Mouse (Mus musculus): ENCODE measurements around the gene Gin1.

Gin1 gene

GRCm38 (mm10) chr1:97787674-97788073 is 17.7 kb downstream of the Gin1 start:
- DNase-seq (ENCODE audit: low spot score) = no peak

GRCm38 (mm10) chr1:97788490-97788889 is 18.5 kb downstream of the Gin1 start:
- DNase-seq (ENCODE audit: low spot score) = no peak

- no peak for DNase-seq (ENCODE audit: low spot score)
These were observed 24.1 kb downstream of the Gin1 start for GRCm38 (mm10) chr1:97794110-97794509.

GRCm38 (mm10) chr1:97795936-97796335 is 26.0 kb downstream of the Gin1 start:
- no peak for DNase-seq (ENCODE audit: low spot score)

- no peak for DNase-seq (ENCODE audit: low spot score)
These were observed 32.4 kb downstream of the Gin1 start for GRCm38 (mm10) chr1:97802207-97802902.

- DNase-seq (ENCODE audit: low spot score) = no peak
These were observed 34.5 kb downstream of the Gin1 start for GRCm38 (mm10) chr1:97804520-97804919.

GRCm38 (mm10) chr1:97809255-97809912 is 39.4 kb downstream of the Gin1 start:
- DNase-seq (ENCODE audit: low spot score) = no peak

- DNase-seq (ENCODE audit: low spot score) = no peak
These were observed 51.3 kb downstream of the Gin1 start for GRCm38 (mm10) chr1:97821282-97821681.

GRCm38 (mm10) chr1:97822203-97822602 is 52.2 kb downstream of the Gin1 start:
- DNase-seq (ENCODE audit: low spot score) = no peak

- no peak for DNase-seq (ENCODE audit: low spot score)
These were observed 52.9 kb downstream of the Gin1 start for GRCm38 (mm10) chr1:97822904-97823303.

- DNase-seq (ENCODE audit: low spot score) = no peak
These were observed 57.6 kb downstream of the Gin1 start for GRCm38 (mm10) chr1:97827566-97827965.

GRCm38 (mm10) chr1:97828087-97828486 is 58.1 kb downstream of the Gin1 start:
- DNase-seq (ENCODE audit: low spot score) = no peak

- DNase-seq (ENCODE audit: low spot score) = no peak
These were observed 63.7 kb downstream of the Gin1 start for GRCm38 (mm10) chr1:97833466-97834353.

GRCm38 (mm10) chr1:97834354-97834822 is 64.4 kb downstream of the Gin1 start:
- no peak for DNase-seq (ENCODE audit: low spot score)

Measured in T-cell, adult 2 months (primary cell).